24 mouse cellular contexts compared by ENCODE assay signal in genomic region chr4:28646154-28646553, GRCm38 (mm10).
A peak's percentile ranks its signal among the peaks of the same experiment; 100 is the strongest.
DNase-seq lines count a peak whose midpoint lies in the region; ATAC-seq and TF ChIP-seq lines count a peak whose summit lies in the region.
"Had no signal": no experiment of that assay in that cellular context is flagged by ENCODE, and none has a peak within 500 bp of the region (broad histone marks: within the 10 kb centered on the region; RNA-seq: fewer than 3 reads in every experiment).

No protein-coding gene starts in this region.

- H3K4me3 ChIP-seq in liver, adult 2 months (ENCODE audit: insufficient read depth, low read depth, low read length) = no peak overlapping the region
- H3K4me3 ChIP-seq in liver, embryonic 11.5 days (ENCODE audit: low read depth, low read length) = no peak overlapping the region
- H3K4me3 ChIP-seq: embryonic facial prominence, embryonic 10.5 days; embryonic facial prominence, embryonic 12.5 days; forebrain, embryonic 13.5 days; forebrain, embryonic 15.5 days had no signal

- H3K9me3 ChIP-seq in liver, embryonic 11.5 days (ENCODE audit: control insufficient read depth, low read length) = no peaks in the 10 kb centered on the region
- H3K9me3 ChIP-seq: embryonic facial prominence, embryonic 10.5 days; embryonic facial prominence, embryonic 12.5 days; forebrain, embryonic 13.5 days; forebrain, embryonic 15.5 days; G1E had no signal

- 42% methylated on average over 3 of the region's 3 CpGs for WGBS in liver, adult 2 months
- 68% methylated on average over 3 of the region's 3 CpGs for WGBS in liver, embryonic 11.5 days

- no peaks in the 10 kb centered on the region for H3K4me1 ChIP-seq in liver, adult 2 months (ENCODE audit: control insufficient read depth, insufficient read depth, low read length)
- no peaks in the 10 kb centered on the region for H3K4me1 ChIP-seq in liver, embryonic 11.5 days (replicated peaks; ENCODE audit: control insufficient read depth, insufficient read depth, low read length)
- H3K4me1 ChIP-seq: embryonic facial prominence, embryonic 10.5 days; embryonic facial prominence, embryonic 12.5 days; forebrain, embryonic 13.5 days; forebrain, embryonic 15.5 days had no signal

- H3K4me2 ChIP-seq in liver, embryonic 11.5 days = no peak overlapping the region
- H3K4me2 ChIP-seq: embryonic facial prominence, embryonic 12.5 days; forebrain, embryonic 13.5 days; forebrain, embryonic 15.5 days had no signal

- H3K27me3 ChIP-seq in liver, adult 2 months (ENCODE audit: control insufficient read depth, insufficient read depth, low read length) = no peaks in the 10 kb centered on the region
- no peaks in the 10 kb centered on the region for H3K27me3 ChIP-seq in liver, embryonic 11.5 days (replicated peaks; ENCODE audit: control insufficient read depth, insufficient read depth, low read length)
- H3K27me3 ChIP-seq: CH12.LX; embryonic facial prominence, embryonic 12.5 days; forebrain, embryonic 13.5 days; forebrain, embryonic 15.5 days; Patski had no signal

- no peak for ATAC-seq in liver, embryonic 11.5 days (replicated peaks; ENCODE audit: low FRiP score)
- peak; percentile 62 to 76; a peak in 3 of 4 replicates for ATAC-seq in hematopoietic stem cell, adult 5-6 weeks (replicated peaks in 1 of 2; ENCODE audit: insufficient read depth in 1 of 2, low FRiP score in 2 of 2, low TSS enrichment in 1 of 2, low read depth in 1 of 2, poor library complexity in 2 of 2, severe bottlenecking in 2 of 2)
- ATAC-seq: activated CD4-positive, CD25-positive, alpha-beta regulatory T cell, adult 4 months; CD4-positive, CD25-positive, alpha-beta regulatory T cell, adult 4 months; forebrain, embryonic 13.5 days; forebrain, embryonic 15.5 days; forebrain, postnatal 0 days; Patski had no signal

- H3K79me2 ChIP-seq in liver, adult 2 months (ENCODE audit: control insufficient read depth, insufficient read depth, low read length) = no peaks in the 10 kb centered on the region

- no peak overlapping the region for H3K9ac ChIP-seq in liver, adult 2 months (ENCODE audit: low read depth, low read length)
- no peak overlapping the region for H3K9ac ChIP-seq in liver, embryonic 11.5 days (ENCODE audit: low read depth, low read length)
- H3K9ac ChIP-seq: embryonic facial prominence, embryonic 12.5 days; forebrain, embryonic 13.5 days; forebrain, embryonic 15.5 days; forebrain, postnatal 0 days had no signal

- TF ChIP-seq POLR2A in liver, adult 2 months (IDR thresholded peaks at IDR 0.05; ENCODE audit: extremely low read depth, insufficient read depth, low read length) = no peak

- no peaks in the 10 kb centered on the region for H3K36me3 ChIP-seq in liver, adult 2 months (ENCODE audit: control insufficient read depth, insufficient read depth, low read length)
- H3K36me3 ChIP-seq in liver, embryonic 11.5 days (ENCODE audit: control insufficient read depth, insufficient read depth, low read length) = no peaks in the 10 kb centered on the region
- H3K36me3 ChIP-seq: embryonic facial prominence, embryonic 10.5 days; embryonic facial prominence, embryonic 12.5 days; forebrain, embryonic 15.5 days; G1E had no signal

- intact Hi-C loops in left cerebral cortex, postnatal 14 days (cut with DNase I) = no loop called here

- no peak overlapping the region for H3K27ac ChIP-seq in liver, adult 2 months (replicated peaks; ENCODE audit: insufficient read depth, low read depth, low read length)
- H3K27ac ChIP-seq in liver, embryonic 11.5 days (ENCODE audit: low read depth, low read length) = no peak overlapping the region
- H3K27ac ChIP-seq: embryonic facial prominence, embryonic 10.5 days; embryonic facial prominence, embryonic 12.5 days; forebrain, embryonic 13.5 days; forebrain, embryonic 15.5 days had no signal

- no peak for TF ChIP-seq CTCF in liver, adult 2 months (IDR thresholded peaks at IDR 0.05; ENCODE audit: low read depth, low read length)

- DNase-seq in liver, adult 2 months (ENCODE audit: extremely low read depth, low read depth, low spot score) = peak; percentile 33
- DNase-seq in liver, embryonic 11.5 days (ENCODE audit: low spot score) = no peak
- DNase-seq in left cerebral cortex, postnatal 14 days (ENCODE audit: low spot score in 2 of 2) = no peak
- no peak for DNase-seq in retina, embryonic 14.5 days (ENCODE audit: low spot score)
- DNase-seq: adrenal gland, adult 8-10 months; adrenal gland, postnatal 14 days; adrenal gland, postnatal 36 days; B cell, adult 2 months; cerebellum, adult 11-12 months; cerebellum, adult 2 months; cerebellum, adult 9-10 months; cerebellum, postnatal 10 days; cerebellum, postnatal 25 days; forebrain, postnatal 0 days had no signal
